Mouse (Mus musculus) kidney, embryonic 16.5 days (tissue): ENCODE data around the gene Sestd1. TPM values are rescaled to one million over a fixed set of nuclear protein-coding genes. Genes with fewer than 3 reads are reported as not detected.

Source experiments
- ATAC-seq: fragments of 200-750 bp; cut with Nextera tagmentation; 2 replicates; pipeline ENCODE4 v1.8.0; 2017; ENCODE audit warnings: moderate TSS enrichment; ENCODE audit not compliant: low FRiP score, low TSS enrichment
- H3K27ac ChIP-seq: fragments of 300-500 bp; sonication (generic); 2 replicates; pipeline ENCODE4 v1.5.1; 2014; ENCODE audit warnings: low read length
- H3K27me3 ChIP-seq: fragments of 300-500 bp; sonication (generic); 2 replicates; pipeline ENCODE4 v1.6.1; 2014; ENCODE audit warnings: low read length, control low read depth, mixed read lengths; ENCODE audit not compliant: insufficient read depth
- H3K36me3 ChIP-seq: fragments of 300-500 bp; sonication (generic); 2 replicates; pipeline ENCODE4 v1.6.1; 2014; ENCODE audit warnings: low read length, control low read depth, mixed read lengths; ENCODE audit not compliant: insufficient read depth
- H3K4me1 ChIP-seq: fragments of 300-500 bp; sonication (generic); 2 replicates; pipeline ENCODE4 v1.6.1; 2014; ENCODE audit warnings: low read length, control low read depth, mixed read lengths; ENCODE audit not compliant: insufficient read depth
- H3K4me2 ChIP-seq: fragments of 300-500 bp; sonication (generic); replicated peaks from 2 replicates; pipeline ENCODE4 v1.6.1; 2014; ENCODE audit warnings: low read depth, low read length
- H3K4me3 ChIP-seq: fragments of 300-500 bp; sonication (generic); 2 replicates; pipeline ENCODE4 v1.5.1; 2014; ENCODE audit warnings: mild to moderate bottlenecking, low read length
- H3K9ac ChIP-seq: fragments of 300-500 bp; sonication (generic); replicated peaks from 2 replicates; pipeline ENCODE4 v1.6.1; 2014; ENCODE audit warnings: low read length
- H3K9me3 ChIP-seq: fragments of 300-500 bp; sonication (generic); 2 replicates; pipeline ENCODE4 v1.6.1; 2016; ENCODE audit warnings: low read length, control low read depth
- WGBS: fragments of 180-500 bp; shearing (Covaris S2); extraction: QIAGEN DNeasy Blood & Tissue Kit; methylation state at CpG from one replicate; pipeline ENCODE4 v1.1.7; 2014; 5-methylcytosine and 5-hydroxymethylcytosine counted together
- polyA plus RNA-seq: library from polyadenylated mRNA; unstranded; fragments of >200 nt; fragmentation: Nextera tagmentation; extraction: Ambion mirVana; gene quantifications from 2 replicates; pipeline ENCODE4 v1.2.1, GENCODE M21; 2015

Sestd1 gene
- polyA plus RNA-seq, 1 experiment from 2014 or later = 30.0 TPM

DNA sequence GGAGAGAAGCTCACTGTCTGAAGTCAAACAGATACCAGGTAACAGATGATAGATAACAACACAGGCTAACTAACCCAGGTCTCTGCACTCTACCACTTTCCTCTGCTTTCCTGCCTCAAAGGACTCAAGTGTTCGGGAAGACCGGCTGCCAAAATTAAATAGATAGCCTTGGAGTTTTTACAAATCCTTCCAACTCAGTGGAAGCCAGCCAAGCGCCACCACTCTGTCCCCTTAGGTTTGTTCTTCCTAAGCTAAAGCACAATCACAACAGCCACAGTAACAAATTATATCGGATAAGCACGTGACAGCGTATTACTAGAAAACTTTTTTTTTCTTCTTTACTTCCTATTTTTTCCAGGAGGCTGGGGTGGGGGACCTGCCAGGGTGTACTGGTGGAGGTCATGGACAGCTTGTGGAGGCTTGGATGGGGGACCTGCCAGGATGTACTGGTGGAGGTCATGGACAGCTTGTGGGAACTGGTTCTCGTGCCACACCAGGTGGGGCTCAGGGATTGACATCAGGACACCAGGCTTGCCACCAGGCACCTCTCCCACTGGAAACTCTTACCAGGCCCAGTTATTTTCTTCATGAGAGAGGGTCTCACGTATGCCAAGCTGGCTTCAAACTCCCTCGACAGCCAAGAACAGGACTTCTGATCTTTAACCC lies 5.3 kb downstream of the Sestd1 start:
- WGBS = 66% methylated on average over 9 of the region's 9 CpGs
- H3K27ac ChIP-seq = peak overlapping the region; percentile 74
- no peaks in the 10 kb centered on the region; the same call in 1 of the 2 replicates for H3K36me3 ChIP-seq
- H3K9me3 ChIP-seq = no peaks in the 10 kb centered on the region
- H3K9ac ChIP-seq = no peak overlapping the region
- ATAC-seq = no peak
- no peak overlapping the region for H3K4me3 ChIP-seq
- H3K4me2 ChIP-seq = no peak overlapping the region
- H3K4me1 ChIP-seq = peaks cover 39% of the 10 kb centered on the region
- H3K27me3 ChIP-seq = no peaks in the 10 kb centered on the region

DNA sequence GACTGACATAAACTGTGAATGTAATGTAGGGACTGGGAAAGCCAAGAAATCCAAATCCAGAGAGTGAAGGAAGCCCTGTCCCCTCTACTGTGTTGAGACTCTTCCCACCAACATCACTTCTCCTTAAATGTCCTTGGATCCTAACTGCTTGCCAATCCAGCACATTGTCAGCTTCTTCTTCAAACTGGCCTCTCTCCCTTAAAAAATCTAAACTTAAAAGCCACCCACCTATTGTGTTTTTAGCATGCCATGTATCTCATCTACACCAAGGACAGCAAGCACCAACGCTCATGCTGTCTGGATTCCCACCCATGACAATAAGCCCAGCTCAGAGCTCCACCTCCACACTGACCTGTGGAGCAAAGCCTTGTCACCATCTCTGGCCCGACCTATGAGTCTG lies 7.4 kb downstream of the Sestd1 start:
- no peaks in the 10 kb centered on the region; the same call in 1 of the 2 replicates for H3K36me3 ChIP-seq
- H3K9me3 ChIP-seq = no peaks in the 10 kb centered on the region
- no peak overlapping the region for H3K4me3 ChIP-seq
- H3K27me3 ChIP-seq = no peaks in the 10 kb centered on the region
- H3K27ac ChIP-seq = no peak overlapping the region
- H3K9ac ChIP-seq = no peak overlapping the region
- H3K4me1 ChIP-seq = peaks cover 57% of the 10 kb centered on the region
- ATAC-seq = no peak
- H3K4me2 ChIP-seq = no peak overlapping the region
- 88% methylated on average over 2 of the region's 2 CpGs for WGBS

GRCm38 (mm10) chr2:77270781-77271180 lies 9.6 kb downstream of the Sestd1 start:
- peaks cover 62% of the 10 kb centered on the region for H3K4me1 ChIP-seq

DNA sequence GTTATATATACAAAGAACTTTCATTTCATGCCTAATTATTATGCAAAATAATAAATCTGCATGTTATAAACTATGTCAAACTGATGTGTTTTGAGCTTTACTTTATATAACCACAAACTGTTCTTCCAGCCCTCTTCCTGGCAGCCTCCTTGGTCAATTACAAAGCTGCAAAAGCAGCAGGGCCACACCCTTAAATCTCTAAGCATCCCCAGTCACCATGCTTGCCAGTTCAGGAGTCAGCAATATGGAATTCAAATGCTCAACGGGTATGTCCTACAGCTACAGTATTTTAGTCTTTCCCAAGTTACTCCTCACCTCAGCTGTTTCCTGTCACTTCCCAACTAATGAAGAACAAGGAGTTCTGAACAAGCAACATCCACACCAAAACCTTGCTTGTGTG lies 10.3 kb downstream of the Sestd1 start:
- no peaks in the 10 kb centered on the region; the same call in 1 of the 2 replicates for H3K36me3 ChIP-seq

More at GRCm38 (mm10) chr2:77270781-77271180, 9.6 kb downstream of the Sestd1 start:
- WGBS = 74% methylated on average over 7 of the region's 7 CpGs
- Histone ChIP-seq H3K27ac (no peak overlapping the region), H3K4me3 (no peak overlapping the region), H3K4me2 (no peak overlapping the region), H3K36me3 (no peaks in the 10 kb centered on the region; the same call in 1 of the 2 replicates), H3K27me3 (no peaks in the 10 kb centered on the region), H3K9ac (no peak overlapping the region), H3K9me3 (no peaks in the 10 kb centered on the region)
- ATAC-seq = no peak

GRCm38 (mm10) chr2:77268612-77269239 lies 11.7 kb downstream of the Sestd1 start:
- WGBS = 78% methylated on average over 5 of the region's 5 CpGs
- H3K27me3 ChIP-seq = no peaks in the 10 kb centered on the region
- no peak overlapping the region for H3K4me3 ChIP-seq
- H3K36me3 ChIP-seq = no peaks in the 10 kb centered on the region; the same call in 1 of the 2 replicates
- H3K9me3 ChIP-seq = no peaks in the 10 kb centered on the region
- no peak overlapping the region for H3K4me2 ChIP-seq
- ATAC-seq = no peak
- H3K27ac ChIP-seq = peak overlapping the region; percentile 31; the same call in 1 of the 2 replicates
- no peak overlapping the region for H3K9ac ChIP-seq
- H3K4me1 ChIP-seq = peaks cover 58% of the 10 kb centered on the region

More for the DNA sequence above, 10.3 kb downstream of the Sestd1 start:
- Histone ChIP-seq H3K27ac (no peak overlapping the region), H3K27me3 (no peaks in the 10 kb centered on the region), H3K4me1 (peaks cover 58% of the 10 kb centered on the region), H3K4me2 (no peak overlapping the region), H3K9me3 (no peaks in the 10 kb centered on the region), H3K4me3 (no peak overlapping the region), H3K9ac (no peak overlapping the region)
- 71% methylated on average over 1 of the region's 1 CpGs for WGBS
- no peak for ATAC-seq

DNA sequence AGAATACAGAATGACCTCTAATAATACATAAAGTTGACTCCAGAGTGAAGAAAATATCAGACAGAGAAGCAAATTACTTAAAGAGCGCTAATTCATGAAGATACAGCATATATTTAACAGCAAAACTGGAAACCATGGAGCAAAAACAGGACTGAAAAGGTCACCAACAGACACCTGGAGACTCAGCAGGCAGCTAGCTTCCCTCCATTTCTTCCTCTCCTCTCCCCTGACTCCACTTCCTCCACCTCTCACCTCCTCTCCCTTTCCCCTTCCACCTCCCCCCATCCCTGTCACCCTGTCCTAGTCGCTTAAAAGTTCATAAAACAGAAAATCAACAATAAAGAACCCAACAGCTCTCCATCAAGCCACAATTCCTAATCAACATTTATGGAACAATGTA lies 13.5 kb downstream of the Sestd1 start:
- H3K9me3 ChIP-seq = no peaks in the 10 kb centered on the region
- H3K36me3 ChIP-seq = no peaks in the 10 kb centered on the region
- H3K27me3 ChIP-seq = no peaks in the 10 kb centered on the region
- H3K27ac ChIP-seq = no peak overlapping the region
- 83% methylated on average over 2 of the region's 2 CpGs for WGBS
- H3K4me1 ChIP-seq = peaks cover 60% of the 10 kb centered on the region
- H3K4me2 ChIP-seq = no peak overlapping the region
- H3K9ac ChIP-seq = no peak overlapping the region
- ATAC-seq = no peak
- H3K4me3 ChIP-seq = no peak overlapping the region

DNA sequence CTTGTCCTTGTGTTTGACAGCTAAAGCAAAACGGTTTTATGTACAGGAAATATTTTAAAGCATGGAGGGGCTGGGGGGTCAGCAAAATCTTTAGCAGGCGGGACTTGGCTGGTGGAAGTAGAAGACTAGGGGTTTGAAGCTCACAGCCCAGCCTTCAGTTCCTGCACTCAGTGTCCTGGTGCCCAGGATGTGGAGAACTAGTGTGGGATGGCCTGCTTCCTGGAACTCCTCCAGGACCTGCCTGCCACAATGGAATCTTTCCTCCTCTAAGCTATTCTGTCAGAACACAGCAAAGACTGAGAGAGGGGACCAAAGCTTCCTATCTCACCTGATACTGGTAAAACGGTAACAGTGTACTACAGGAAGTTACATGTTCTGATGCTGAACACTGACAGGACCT lies 14.4 kb downstream of the Sestd1 start:
- H3K27me3 ChIP-seq = no peaks in the 10 kb centered on the region
- H3K9ac ChIP-seq = no peak overlapping the region
- no peak overlapping the region for H3K4me3 ChIP-seq
- no peaks in the 10 kb centered on the region for H3K36me3 ChIP-seq
- no peaks in the 10 kb centered on the region for H3K9me3 ChIP-seq
- no peak overlapping the region for H3K4me2 ChIP-seq
- 0 out of 2 replicates have a peak overlapping the region, but pooled peaks have one; percentile 12 for H3K27ac ChIP-seq
- WGBS = 58% methylated on average over 3 of the region's 3 CpGs
- peaks cover 60% of the 10 kb centered on the region for H3K4me1 ChIP-seq
- no peak for ATAC-seq

DNA sequence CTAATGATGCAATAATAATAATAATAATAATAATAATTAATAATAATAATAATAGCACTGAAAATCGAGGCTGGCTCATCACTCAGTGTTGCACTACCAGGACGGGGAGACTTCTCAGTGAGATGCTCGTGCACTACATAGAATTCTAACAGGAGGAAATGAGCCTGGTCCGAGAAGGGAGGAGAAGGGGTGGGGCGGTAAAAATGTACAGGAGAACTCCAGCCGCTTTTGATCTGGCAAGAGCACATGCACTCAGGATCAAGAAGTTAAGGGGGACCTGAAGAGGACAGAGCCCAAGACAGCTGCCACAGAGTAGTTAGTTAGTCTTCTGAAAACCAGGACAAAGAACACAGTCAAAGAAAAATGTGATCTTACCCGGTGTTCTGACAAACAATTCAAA lies 15.1 kb downstream of the Sestd1 start:
- H3K4me3 ChIP-seq = no peak overlapping the region
- H3K4me1 ChIP-seq = peaks cover 59% of the 10 kb centered on the region
- no peaks in the 10 kb centered on the region for H3K27me3 ChIP-seq
- no peaks in the 10 kb centered on the region for H3K9me3 ChIP-seq
- no peak overlapping the region for H3K9ac ChIP-seq
- 0 out of 2 replicates have a peak overlapping the region, but pooled peaks have one; percentile 12 for H3K27ac ChIP-seq
- H3K36me3 ChIP-seq = no peaks in the 10 kb centered on the region
- H3K4me2 ChIP-seq = no peak overlapping the region
- ATAC-seq = no peak
- 63% methylated on average over 7 of the region's 7 CpGs for WGBS

DNA sequence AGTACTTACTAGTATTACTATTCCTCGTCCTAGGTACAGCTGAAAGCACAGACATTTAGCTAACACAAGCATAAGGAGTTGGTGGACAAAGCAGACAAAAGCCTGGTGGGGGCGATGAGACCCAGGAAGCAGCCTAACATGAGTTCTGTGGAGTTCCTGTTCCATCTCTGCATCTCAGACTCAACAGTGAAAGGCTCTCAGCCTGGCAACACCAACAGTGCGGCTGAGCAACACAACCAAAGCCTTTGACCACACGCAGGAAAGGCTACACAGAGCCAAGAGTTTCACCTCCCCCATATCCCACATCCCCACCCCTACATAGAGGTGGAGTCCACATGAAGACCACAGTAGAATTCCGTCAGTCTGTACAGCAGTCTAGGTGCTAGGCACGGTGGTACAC lies 15.8 kb downstream of the Sestd1 start:
- H3K4me1 ChIP-seq = peaks cover 52% of the 10 kb centered on the region
- peak overlapping the region; percentile 17; the same call in 1 of the 2 replicates for H3K27ac ChIP-seq
- no peak overlapping the region for H3K4me3 ChIP-seq
- no peak overlapping the region for H3K4me2 ChIP-seq
- ATAC-seq = no peak
- H3K9ac ChIP-seq = no peak overlapping the region
- H3K36me3 ChIP-seq = no peaks in the 10 kb centered on the region
- H3K9me3 ChIP-seq = no peaks in the 10 kb centered on the region
- 81% methylated on average over 6 of the region's 6 CpGs for WGBS
- no peaks in the 10 kb centered on the region for H3K27me3 ChIP-seq
